Mouse (Mus musculus) C2C12 (cell line): ENCODE results near the gene Gm4952.

ENCODE experiments used
- CTCF ChIP-seq: IDR thresholded peaks from one replicate; pipeline ENCODE4 v1.5.1; 2011; ENCODE audit not compliant: control insufficient read depth, insufficient read depth, insufficient read length
- MAX ChIP-seq: IDR thresholded peaks from one replicate; pipeline ENCODE4 v1.6.1; 2011; ENCODE audit warnings: mild to moderate bottlenecking, control low read depth
- USF1 ChIP-seq: IDR thresholded peaks from one replicate; pipeline ENCODE4 v1.6.1; 2011; ENCODE audit warnings: low read depth, mild to moderate bottlenecking, control low read depth, moderate library complexity

- TF ChIP-seq MAX (no peak), CTCF (no peak), USF1 (no peak)
These were observed 41.6 kb upstream of the Gm4952 start for GRCm38 (mm10) chr19:12558219-12558618.
